Mouse (Mus musculus) brain, embryonic 14.5 days (tissue): ENCODE results near the gene Rhbdl3.
"Not testable (repeated sequence)": the region's sequence is repeated elsewhere in the genome, so short reads cannot be mapped to it uniquely, and the experiment has no call there.

ENCODE experiments used
- CTCF ChIP-seq: fragments of 200-500 bp; IDR thresholded peaks from 2 replicates; pipeline ENCODE4 v1.5.1; 2012; ENCODE audit warnings: inconsistent platforms, mild to moderate bottlenecking, moderate library complexity, borderline replicate concordance; ENCODE audit not compliant: insufficient read depth, insufficient read length; ENCODE audit errors: extremely low read depth
- POLR2A ChIP-seq: fragments of 200-500 bp; IDR thresholded peaks from 2 replicates; pipeline ENCODE4 v1.6.1; 2012; ENCODE audit warnings: mild to moderate bottlenecking, inconsistent platforms, borderline replicate concordance; ENCODE audit not compliant: poor library complexity, insufficient read depth, insufficient read length, severe bottlenecking; ENCODE audit errors: extremely low read depth

- not testable (repeated sequence) for TF ChIP-seq POLR2A, CTCF
These were observed 78.5 kb downstream of the Rhbdl3 start for GRCm38 (mm10) chr11:80379184-80379583.
